Mouse (Mus musculus): Measurements from ENCODE around the gene Lyrm2. TPM values are rescaled to one million over a fixed set of nuclear protein-coding genes. Genes with fewer than 3 reads are reported as not detected.

Gene Lyrm2
- polyA plus RNA-seq (2012; rRNA removed), result 13.2 and 13.5 TPM in 2 replicates

DNA sequence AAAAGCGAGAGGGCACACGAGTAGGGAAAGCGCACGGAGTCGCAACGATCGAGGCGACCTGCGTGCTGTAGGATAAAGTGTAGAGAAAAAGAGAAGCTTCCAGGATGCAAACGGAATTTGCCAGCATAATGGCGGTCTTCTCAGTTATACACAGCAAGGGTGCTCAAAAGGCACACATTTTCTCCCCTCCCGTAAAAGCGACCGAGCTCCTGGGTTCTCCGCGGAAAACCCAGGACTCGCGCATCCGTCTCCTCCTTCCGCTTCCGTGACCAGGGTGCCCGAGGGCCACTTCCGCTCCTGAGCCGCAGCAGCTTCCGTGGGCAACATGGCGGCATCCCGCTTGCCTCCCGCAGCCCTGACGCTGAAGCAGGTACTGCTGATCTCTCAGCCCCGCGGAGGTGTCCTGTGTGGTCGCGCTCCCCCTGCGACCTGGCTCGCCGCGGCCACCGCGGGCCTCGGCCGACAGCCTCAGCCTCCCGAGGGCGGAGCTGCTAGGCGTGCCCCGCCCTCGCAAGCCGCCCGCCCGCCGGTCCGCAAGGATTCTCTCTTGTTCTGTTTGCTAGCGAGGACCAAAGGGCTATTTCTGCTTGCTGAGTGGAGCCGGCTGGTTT lies at the start of gene Lyrm2:
Lyrm2 (plus strand) TSS at position 288 of the 611 bp plus-strand sequence.
- TF ChIP-seq CTCF (IDR thresholded peaks at IDR 0.05; ENCODE audit: control insufficient read depth, insufficient read depth, insufficient replicate concordance, low read depth, low read length) (no peak), POLR2A (IDR thresholded peaks at IDR 0.05; ENCODE audit: control insufficient read depth, low read depth, low read length) (peak; percentile 89)
- Histone ChIP-seq H3K4me3 (ENCODE audit: control insufficient read depth, low read depth, low read length) (peak within 1 kb of the TSS; percentile 86), H3K4me1 (ENCODE audit: control insufficient read depth, insufficient read depth, low read length) (peaks cover 2% of the 10 kb centered on the region; the same call in 1 of the 2 replicates), H3K27me3 (ENCODE audit: control insufficient read depth, insufficient read depth, low read length) (no peaks in the 10 kb centered on the region), H3K27ac (ENCODE audit: control insufficient read depth, insufficient read depth, low read depth, low read length) (peak within 1 kb of the TSS; percentile 85), H3K36me3 (ENCODE audit: control insufficient read depth, insufficient read depth, low read length) (no peaks in the 10 kb centered on the region)

DNA sequence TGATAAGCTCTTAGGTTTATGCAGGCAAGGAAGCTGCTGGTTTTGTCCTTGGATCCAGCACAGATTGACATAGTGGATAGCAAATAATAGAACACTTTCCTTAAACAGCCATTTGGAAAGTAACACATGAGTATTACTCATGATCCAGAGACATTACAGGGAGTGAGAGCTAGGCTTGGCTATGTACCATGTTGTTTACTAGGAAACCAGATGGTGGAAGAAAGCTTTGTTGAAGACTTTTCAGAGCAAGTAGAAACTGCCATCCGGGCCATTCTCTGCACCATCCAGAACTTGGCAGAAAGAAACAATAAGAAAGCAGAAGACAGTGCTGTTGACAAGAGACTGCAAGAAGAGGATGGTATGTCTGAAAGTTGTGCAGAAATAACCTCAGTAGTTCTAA lies 49.3 kb upstream of the Lyrm2 start:
- no peak for TF ChIP-seq CTCF (IDR thresholded peaks at IDR 0.05; ENCODE audit: control insufficient read depth, insufficient read depth, insufficient replicate concordance, low read depth, low read length)
- TF ChIP-seq POLR2A (IDR thresholded peaks at IDR 0.05; ENCODE audit: control insufficient read depth, low read depth, low read length), result no peak
- Histone ChIP-seq H3K4me3 (ENCODE audit: control insufficient read depth, low read depth, low read length) (no peak overlapping the region), H3K27ac (ENCODE audit: control insufficient read depth, insufficient read depth, low read depth, low read length) (no peak overlapping the region), H3K27me3 (ENCODE audit: control insufficient read depth, insufficient read depth, low read length) (no peaks in the 10 kb centered on the region), H3K4me1 (ENCODE audit: control insufficient read depth, insufficient read depth, low read length) (no peaks in the 10 kb centered on the region), H3K36me3 (ENCODE audit: control insufficient read depth, insufficient read depth, low read length) (peaks cover 11% of the 10 kb centered on the region)

DNA sequence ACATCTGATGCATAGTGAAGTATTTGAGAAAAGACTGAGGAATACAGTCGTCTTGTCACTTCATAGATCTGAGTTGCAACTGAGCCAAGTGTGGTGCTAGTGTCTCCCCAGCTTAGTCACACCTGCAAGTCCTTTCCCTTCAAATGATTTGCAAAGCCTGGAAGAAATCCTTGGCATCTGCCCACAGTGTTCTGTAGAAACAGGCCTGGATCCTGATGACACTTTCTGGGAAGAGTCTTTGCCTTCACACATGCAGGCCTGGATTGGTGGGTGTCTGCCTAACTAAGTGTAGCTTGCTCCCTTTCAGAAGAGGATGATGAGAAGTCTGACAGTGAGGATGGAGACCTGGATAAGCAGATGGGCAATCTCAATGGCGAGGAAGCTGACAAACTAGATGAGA lies 42.6 kb upstream of the Lyrm2 start:
- no peaks in the 10 kb centered on the region for H3K27me3 ChIP-seq (ENCODE audit: control insufficient read depth, insufficient read depth, low read length)
- no peak overlapping the region for H3K27ac ChIP-seq (ENCODE audit: control insufficient read depth, insufficient read depth, low read depth, low read length)
- no peak overlapping the region for H3K4me3 ChIP-seq (ENCODE audit: control insufficient read depth, low read depth, low read length)
- TF ChIP-seq CTCF (IDR thresholded peaks at IDR 0.05; ENCODE audit: control insufficient read depth, insufficient read depth, insufficient replicate concordance, low read depth, low read length) (no peak), POLR2A (IDR thresholded peaks at IDR 0.05; ENCODE audit: control insufficient read depth, low read depth, low read length) (no peak)
- H3K36me3 ChIP-seq (ENCODE audit: control insufficient read depth, insufficient read depth, low read length), result peaks cover 3% of the 10 kb centered on the region; the same call in 1 of the 2 replicates
- H3K4me1 ChIP-seq (ENCODE audit: control insufficient read depth, insufficient read depth, low read length), result no peaks in the 10 kb centered on the region

DNA sequence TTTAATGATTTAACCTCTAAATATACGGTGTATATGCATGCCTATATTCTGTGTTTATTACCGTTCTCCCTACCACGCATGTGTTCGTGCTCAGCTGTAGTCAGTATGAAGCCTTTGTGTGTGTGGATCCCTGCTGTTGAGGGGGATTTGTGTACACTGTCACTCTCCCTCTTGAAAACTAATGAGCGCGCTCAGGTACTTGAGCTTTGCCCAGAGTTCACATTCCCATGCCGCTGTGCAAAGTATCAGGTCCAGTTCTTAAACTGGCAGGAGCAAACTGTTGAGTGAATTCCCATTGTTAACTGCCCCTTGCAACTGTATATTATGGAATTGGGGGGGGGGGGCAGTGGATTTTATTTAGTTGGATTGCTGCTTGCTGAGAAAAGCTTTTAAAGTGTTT lies 32.6 kb upstream of the Lyrm2 start:
- Histone ChIP-seq H3K36me3 (ENCODE audit: control insufficient read depth, insufficient read depth, low read length) (peaks cover 3% of the 10 kb centered on the region), H3K4me3 (ENCODE audit: control insufficient read depth, low read depth, low read length) (no peak overlapping the region), H3K27ac (ENCODE audit: control insufficient read depth, insufficient read depth, low read depth, low read length) (no peak overlapping the region), H3K4me1 (ENCODE audit: control insufficient read depth, insufficient read depth, low read length) (no peaks in the 10 kb centered on the region), H3K27me3 (ENCODE audit: control insufficient read depth, insufficient read depth, low read length) (no peaks in the 10 kb centered on the region)
- TF ChIP-seq POLR2A (IDR thresholded peaks at IDR 0.05; ENCODE audit: control insufficient read depth, low read depth, low read length) (no peak), CTCF (IDR thresholded peaks at IDR 0.05; ENCODE audit: control insufficient read depth, insufficient read depth, insufficient replicate concordance, low read depth, low read length) (no peak)

DNA sequence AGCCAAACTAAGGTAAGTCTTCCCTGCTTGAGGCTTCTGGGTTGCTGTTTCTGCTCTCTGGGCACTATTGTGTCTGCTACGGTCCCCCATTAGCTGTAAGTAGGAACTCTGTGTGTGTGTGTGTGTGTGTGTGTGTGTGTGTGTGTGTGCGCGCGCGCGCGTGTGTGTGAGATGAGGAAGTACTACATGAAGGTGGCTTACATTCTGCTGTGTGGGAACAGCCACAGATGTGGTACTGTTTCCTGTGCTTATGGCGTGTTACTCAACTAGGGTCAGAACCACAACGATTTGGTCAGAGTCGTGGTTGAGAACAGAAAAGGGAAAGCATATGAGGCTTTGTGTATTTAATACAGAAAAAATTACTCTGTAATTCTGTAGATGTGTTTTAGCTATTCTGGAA lies 32.0 kb upstream of the Lyrm2 start:
- Histone ChIP-seq H3K27me3 (ENCODE audit: control insufficient read depth, insufficient read depth, low read length) (no peaks in the 10 kb centered on the region), H3K4me1 (ENCODE audit: control insufficient read depth, insufficient read depth, low read length) (no peaks in the 10 kb centered on the region), H3K27ac (ENCODE audit: control insufficient read depth, insufficient read depth, low read depth, low read length) (no peak overlapping the region), H3K36me3 (ENCODE audit: control insufficient read depth, insufficient read depth, low read length) (peaks cover 3% of the 10 kb centered on the region), H3K4me3 (ENCODE audit: control insufficient read depth, low read depth, low read length) (no peak overlapping the region)
- TF ChIP-seq CTCF (IDR thresholded peaks at IDR 0.05; ENCODE audit: control insufficient read depth, insufficient read depth, insufficient replicate concordance, low read depth, low read length) (no peak), POLR2A (IDR thresholded peaks at IDR 0.05; ENCODE audit: control insufficient read depth, low read depth, low read length) (no peak)

DNA sequence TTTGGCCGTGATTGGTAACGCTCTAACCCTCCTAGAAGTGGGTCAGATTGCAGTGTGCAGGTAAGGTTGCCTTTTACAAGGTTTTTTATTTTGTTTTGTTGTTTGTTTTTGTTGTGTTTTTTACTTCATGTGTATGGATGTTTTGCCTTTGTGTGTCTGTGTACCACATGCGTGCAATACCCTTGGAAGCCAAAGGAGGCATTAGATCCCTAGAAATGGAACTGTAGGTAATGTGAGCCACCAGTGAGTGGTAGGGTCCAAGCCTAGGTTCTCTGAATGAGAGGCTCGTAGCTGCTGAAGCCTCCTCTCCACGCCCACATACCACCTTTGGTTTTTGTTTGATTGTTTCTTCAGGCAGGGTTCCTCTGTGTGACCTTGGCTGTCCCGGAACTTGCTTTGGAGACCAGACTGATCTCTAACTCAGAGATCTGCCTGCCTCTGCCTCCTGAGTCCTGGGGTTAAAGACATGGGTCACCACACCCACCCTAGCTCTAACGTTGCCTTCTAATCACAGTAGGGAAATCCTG lies 29.7 kb upstream of the Lyrm2 start:
- no peaks in the 10 kb centered on the region for H3K4me1 ChIP-seq (ENCODE audit: control insufficient read depth, insufficient read depth, low read length)
- H3K27me3 ChIP-seq (ENCODE audit: control insufficient read depth, insufficient read depth, low read length), result no peaks in the 10 kb centered on the region
- no peak for TF ChIP-seq POLR2A (IDR thresholded peaks at IDR 0.05; ENCODE audit: control insufficient read depth, low read depth, low read length)
- TF ChIP-seq CTCF (IDR thresholded peaks at IDR 0.05; ENCODE audit: control insufficient read depth, insufficient read depth, insufficient replicate concordance, low read depth, low read length), result no peak
- peaks cover 4% of the 10 kb centered on the region for H3K36me3 ChIP-seq (ENCODE audit: control insufficient read depth, insufficient read depth, low read length)
- H3K4me3 ChIP-seq (ENCODE audit: control insufficient read depth, low read depth, low read length), result no peak overlapping the region
- no peak overlapping the region for H3K27ac ChIP-seq (ENCODE audit: control insufficient read depth, insufficient read depth, low read depth, low read length)

DNA sequence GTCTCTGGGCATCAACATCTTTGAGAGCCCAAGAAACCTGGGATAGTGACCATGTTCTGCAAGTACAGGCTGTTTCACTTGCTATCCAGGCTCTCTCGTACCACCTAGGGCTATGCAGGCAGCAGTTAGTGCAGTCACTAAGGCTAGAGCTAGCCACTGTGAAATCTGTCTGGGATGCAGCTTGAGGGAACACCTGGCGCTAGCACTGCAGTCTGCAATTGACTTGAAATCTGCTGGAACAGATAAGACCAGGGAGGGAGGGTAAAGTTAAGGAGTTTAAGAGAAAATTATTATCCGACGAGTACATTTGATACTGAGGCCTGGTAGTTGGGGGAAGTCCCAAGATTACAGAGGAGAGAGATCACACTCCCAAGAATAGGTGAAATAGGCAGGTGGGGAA lies 20.1 kb upstream of the Lyrm2 start:
- Histone ChIP-seq H3K27me3 (ENCODE audit: control insufficient read depth, insufficient read depth, low read length) (no peaks in the 10 kb centered on the region), H3K4me3 (ENCODE audit: control insufficient read depth, low read depth, low read length) (no peak overlapping the region), H3K36me3 (ENCODE audit: control insufficient read depth, insufficient read depth, low read length) (no peaks in the 10 kb centered on the region; the same call in 1 of the 2 replicates), H3K27ac (ENCODE audit: control insufficient read depth, insufficient read depth, low read depth, low read length) (peak overlapping the region; percentile 32; the same call in 1 of the 2 replicates), H3K4me1 (ENCODE audit: control insufficient read depth, insufficient read depth, low read length) (no peaks in the 10 kb centered on the region)
- TF ChIP-seq CTCF (IDR thresholded peaks at IDR 0.05; ENCODE audit: control insufficient read depth, insufficient read depth, insufficient replicate concordance, low read depth, low read length) (no peak), POLR2A (IDR thresholded peaks at IDR 0.05; ENCODE audit: control insufficient read depth, low read depth, low read length) (no peak)

All from testis, adult 2 months (tissue).